Mouse (Mus musculus) testis, adult 2 months (tissue): ENCODE measurements at regions not wholly inside any gene's neighbourhood (a gene's known extent, or its start where the extent isn't known, plus 50 kb on each side); places are given as distances from the start of the nearest gene placed in this dataset.

Source experiments
- H3K27ac ChIP-seq: fragments of 200-500 bp; 2 replicates; pipeline ENCODE4 v1.5.1; 2012; ENCODE audit warnings: low read depth, low read length; ENCODE audit not compliant: control insufficient read depth, insufficient read depth
- H3K27me3 ChIP-seq: fragments of 200-500 bp; 2 replicates; pipeline ENCODE4 v1.6.1; 2012; ENCODE audit warnings: mild to moderate bottlenecking, low read length, moderate library complexity; ENCODE audit not compliant: control insufficient read depth, insufficient read depth
- H3K36me3 ChIP-seq: fragments of 200-500 bp; 2 replicates; pipeline ENCODE4 v1.6.1; 2012; ENCODE audit warnings: mild to moderate bottlenecking, low read length; ENCODE audit not compliant: control insufficient read depth, insufficient read depth
- H3K4me1 ChIP-seq: fragments of 200-500 bp; 2 replicates; pipeline ENCODE4 v1.6.1; 2012; ENCODE audit warnings: low read length; ENCODE audit not compliant: control insufficient read depth, insufficient read depth
- H3K4me3 ChIP-seq: fragments of 200-500 bp; 2 replicates; pipeline ENCODE4 v1.5.1; 2012; ENCODE audit warnings: low read depth, mild to moderate bottlenecking, low read length, moderate library complexity, mixed read lengths; ENCODE audit not compliant: control insufficient read depth
- CTCF ChIP-seq: fragments of 200-500 bp; IDR thresholded peaks from 2 replicates; pipeline ENCODE4 v1.5.1; 2012; ENCODE audit warnings: low read depth, mild to moderate bottlenecking, inconsistent platforms, low read length, moderate library complexity; ENCODE audit not compliant: control insufficient read depth, insufficient read depth, insufficient replicate concordance
- POLR2A ChIP-seq: fragments of 200-500 bp; IDR thresholded peaks from 2 replicates; pipeline ENCODE4 v1.6.1; 2012; ENCODE audit warnings: low read depth, mild to moderate bottlenecking, inconsistent platforms, low read length, moderate library complexity; ENCODE audit not compliant: control insufficient read depth

DNA sequence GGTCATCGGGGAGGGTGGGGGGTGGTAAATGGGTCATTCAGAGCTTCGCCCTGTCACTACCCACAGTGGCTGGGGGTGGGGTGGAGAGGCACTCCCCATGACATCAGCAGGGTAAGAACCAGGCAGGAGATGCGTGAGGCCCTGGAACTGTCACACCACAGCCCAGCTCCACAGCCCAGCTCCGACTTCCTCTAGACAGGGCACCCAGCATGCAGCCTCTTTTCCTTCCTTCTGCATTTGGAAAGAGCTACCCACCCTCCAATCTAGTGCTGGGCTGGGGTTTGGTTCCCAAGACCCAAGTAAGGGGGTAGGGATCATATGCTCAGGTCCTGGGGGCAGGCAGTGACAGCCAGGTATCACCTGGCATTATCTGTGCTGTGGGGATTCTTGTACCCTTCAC is 69.5 kb downstream of the Zfp36l2 start:
- H3K27me3 ChIP-seq: no peaks in the 10 kb centered on the region
- no peak overlapping the region for H3K4me3 ChIP-seq
- no peak overlapping the region for H3K27ac ChIP-seq
- peaks cover 3% of the 10 kb centered on the region for H3K4me1 ChIP-seq
- no peak for TF ChIP-seq POLR2A
- TF ChIP-seq CTCF: no peak
- H3K36me3 ChIP-seq: no peaks in the 10 kb centered on the region

DNA sequence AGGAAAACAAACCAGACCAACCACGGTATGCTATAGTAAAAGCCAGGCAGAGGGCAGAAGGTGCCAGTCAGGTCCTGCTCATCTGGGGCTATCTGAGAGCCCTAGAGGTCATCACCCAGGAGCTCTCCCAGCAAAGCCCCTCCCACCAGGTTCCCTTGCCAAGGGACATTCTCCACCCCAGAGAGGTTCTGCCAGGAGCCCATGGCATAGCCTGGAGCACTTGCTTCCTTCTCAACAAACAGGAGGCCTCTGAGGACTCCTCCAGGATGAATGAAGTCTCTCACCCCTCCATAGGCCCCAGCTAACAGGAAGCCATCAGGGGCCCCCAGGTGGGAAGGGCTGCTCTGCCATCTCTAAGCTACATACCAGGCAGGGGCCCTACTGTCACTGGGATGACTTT is 70.0 kb downstream of the Zfp36l2 start:
- Histone ChIP-seq H3K4me1 (peaks cover 3% of the 10 kb centered on the region), H3K27ac (no peak overlapping the region), H3K36me3 (no peaks in the 10 kb centered on the region), H3K4me3 (no peak overlapping the region), H3K27me3 (no peaks in the 10 kb centered on the region)
- TF ChIP-seq CTCF (no peak), POLR2A (no peak)

DNA sequence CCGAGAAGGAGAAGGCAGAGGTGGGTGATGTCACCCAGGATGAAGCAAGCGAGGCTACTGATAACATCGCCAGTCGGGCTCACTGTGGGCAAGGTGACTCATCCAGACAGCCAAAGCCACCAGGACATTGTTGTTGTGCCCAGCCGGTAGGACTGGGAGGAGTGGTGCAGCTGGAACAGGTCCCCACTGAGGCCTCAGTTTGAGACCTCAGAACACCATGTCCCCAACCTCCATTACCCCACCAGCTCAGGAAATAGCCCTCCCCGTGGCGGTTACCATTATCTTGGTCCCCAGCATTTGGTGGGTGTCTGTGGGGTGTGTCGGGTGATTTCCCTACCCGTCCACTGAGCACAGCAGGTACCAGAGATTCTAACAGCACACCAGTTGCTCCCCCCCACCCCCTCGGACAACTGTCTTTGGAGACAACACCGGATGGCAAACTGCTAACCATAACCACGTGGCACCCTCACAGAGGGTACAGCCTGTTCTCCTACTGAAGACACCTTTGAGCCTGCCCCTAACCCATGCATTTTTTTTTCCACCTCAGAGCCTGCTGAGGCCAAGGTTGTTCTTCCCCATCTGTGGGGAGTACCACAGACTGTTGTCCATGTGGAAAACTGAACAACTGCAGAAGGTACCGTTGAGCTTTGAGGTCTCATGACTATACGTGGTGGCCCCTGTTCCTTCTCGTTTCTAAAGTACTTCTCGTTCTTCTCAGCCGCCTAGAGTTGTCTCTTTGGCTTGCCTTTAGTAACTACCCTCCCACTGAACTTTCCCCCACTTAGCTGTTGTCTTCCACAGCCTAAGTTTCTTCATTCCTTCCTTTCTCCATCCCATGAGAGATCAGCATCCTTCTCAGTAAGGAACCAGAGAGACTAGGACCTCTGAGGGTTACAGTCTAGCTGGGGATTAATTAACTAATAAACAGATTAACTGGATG is 71.1 kb downstream of the Zfp36l2 start:
- H3K4me1 ChIP-seq: peaks cover 3% of the 10 kb centered on the region
- H3K27ac ChIP-seq: no peak overlapping the region
- H3K36me3 ChIP-seq: no peaks in the 10 kb centered on the region
- TF ChIP-seq POLR2A (no peak), CTCF (no peak)
- H3K4me3 ChIP-seq: no peak overlapping the region
- H3K27me3 ChIP-seq: no peaks in the 10 kb centered on the region

DNA sequence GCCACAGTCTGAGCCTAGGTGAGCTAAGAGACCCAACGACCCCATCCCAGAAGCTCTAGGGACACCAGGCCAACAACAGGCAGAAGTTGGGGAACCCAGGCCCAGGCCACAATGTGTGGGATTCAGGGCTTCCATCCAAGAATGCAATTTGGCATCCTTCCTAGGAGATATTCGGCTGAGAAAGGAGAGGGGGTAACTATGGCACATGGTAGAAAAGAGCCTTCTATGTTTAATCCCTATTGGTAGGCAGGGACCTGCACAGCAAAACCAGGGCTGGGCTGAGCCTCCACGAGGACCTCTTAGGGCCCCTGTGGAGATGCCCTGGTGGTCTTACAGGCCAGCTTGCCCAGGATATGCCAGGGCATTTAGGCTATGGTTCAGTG is 71.8 kb downstream of the Zfp36l2 start:
- Histone ChIP-seq H3K4me3 (no peak overlapping the region), H3K4me1 (peaks cover 3% of the 10 kb centered on the region), H3K27me3 (no peaks in the 10 kb centered on the region), H3K27ac (no peak overlapping the region), H3K36me3 (no peaks in the 10 kb centered on the region)
- TF ChIP-seq CTCF (no peak), POLR2A (no peak)

DNA sequence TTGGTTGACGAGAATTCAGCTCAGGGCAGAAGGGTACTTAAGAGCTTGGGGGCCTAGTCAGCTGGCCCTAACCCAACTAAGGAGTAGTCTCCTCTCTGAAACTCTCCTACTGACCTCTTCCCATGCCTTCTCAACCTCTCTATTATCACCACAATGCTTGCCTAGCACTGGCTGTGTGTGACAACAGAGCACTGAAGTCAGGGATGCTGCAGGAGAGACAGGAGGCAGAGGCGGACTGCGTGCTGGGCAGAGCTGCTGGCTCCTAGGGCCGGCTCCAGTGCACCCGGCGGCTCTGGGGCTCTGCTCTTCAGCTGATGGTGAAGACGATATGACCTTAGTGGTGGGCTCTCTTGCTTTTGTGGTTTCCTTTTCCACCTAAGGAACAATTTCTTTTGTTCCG is 72.6 kb downstream of the Zfp36l2 start:
- Histone ChIP-seq H3K27me3 (no peaks in the 10 kb centered on the region), H3K4me3 (no peak overlapping the region), H3K36me3 (no peaks in the 10 kb centered on the region), H3K27ac (no peak overlapping the region), H3K4me1 (peaks cover 3% of the 10 kb centered on the region)
- TF ChIP-seq POLR2A (no peak), CTCF (no peak)

DNA sequence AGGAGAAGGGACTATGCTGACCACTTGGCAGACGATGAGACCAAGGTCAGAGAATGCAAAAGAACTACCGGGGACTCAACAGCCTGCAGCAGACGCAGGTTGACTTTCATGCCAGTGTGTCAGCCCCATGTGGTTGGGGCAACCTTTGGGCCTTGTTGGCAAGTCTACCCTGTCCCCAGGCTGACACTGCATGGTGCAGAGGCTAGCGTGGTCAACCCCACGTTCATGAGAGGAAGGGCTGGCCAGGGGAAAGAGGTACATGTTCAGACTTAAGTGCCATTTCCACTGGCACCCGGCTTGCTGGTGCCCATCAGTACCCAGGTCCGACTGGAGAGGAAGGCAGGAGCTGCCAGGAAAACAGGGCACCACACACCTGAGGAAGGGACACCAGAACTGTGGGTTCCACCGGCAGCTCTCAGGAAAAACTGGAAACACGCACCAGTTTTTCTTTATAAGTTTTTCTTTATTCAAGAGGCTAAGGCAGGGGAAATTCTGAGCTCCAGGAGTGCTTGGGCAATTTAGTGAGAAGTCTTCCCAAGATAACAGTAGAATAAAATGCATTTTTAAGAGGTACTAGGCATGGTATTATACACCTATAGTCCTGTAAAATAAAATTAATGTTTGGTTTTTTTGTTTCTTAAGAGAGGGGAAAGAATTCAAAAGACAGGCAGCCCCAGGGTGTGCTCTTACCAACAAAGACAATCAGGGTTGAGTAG is 73.3 kb downstream of the Zfp36l2 start:
- Histone ChIP-seq H3K4me3 (no peak overlapping the region), H3K27ac (no peak overlapping the region), H3K36me3 (no peaks in the 10 kb centered on the region), H3K4me1 (peaks cover 3% of the 10 kb centered on the region), H3K27me3 (no peaks in the 10 kb centered on the region)
- TF ChIP-seq POLR2A (no peak), CTCF (no peak)

DNA sequence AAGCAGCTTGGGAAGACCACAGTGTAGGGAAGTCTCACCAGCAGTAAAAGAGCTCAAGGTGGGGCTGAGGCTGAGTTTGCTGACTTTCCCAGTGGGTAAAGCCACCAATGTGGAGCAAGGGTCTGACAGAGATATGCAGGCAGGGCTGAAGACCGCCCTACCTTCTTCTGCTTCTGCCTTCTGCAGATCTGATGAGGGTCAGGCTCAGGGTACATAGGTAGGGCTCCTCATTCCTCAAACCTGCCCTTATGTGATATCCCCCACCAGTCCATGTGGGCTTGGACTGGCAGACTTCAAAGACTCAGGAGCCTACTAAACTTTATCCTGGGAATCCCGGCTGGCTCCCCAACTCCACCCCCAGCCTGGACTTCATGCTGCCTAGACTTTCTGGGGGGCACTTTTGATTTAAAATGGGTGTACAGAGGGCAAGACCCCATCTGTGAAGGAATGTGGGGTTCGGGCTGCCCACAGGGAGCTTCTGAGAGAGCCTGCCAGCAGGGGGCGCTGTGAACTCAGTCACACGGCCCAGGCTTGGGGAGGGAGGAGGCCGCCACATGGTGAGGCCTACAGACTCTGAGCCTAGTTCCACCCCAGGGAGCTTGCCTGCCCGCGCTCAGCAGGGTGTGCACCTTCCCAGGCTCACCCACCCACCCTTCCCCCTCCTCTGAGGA is 74.0 kb downstream of the Zfp36l2 start:
- Histone ChIP-seq H3K36me3 (no peaks in the 10 kb centered on the region), H3K27me3 (no peaks in the 10 kb centered on the region), H3K27ac (no peak overlapping the region), H3K4me3 (no peak overlapping the region), H3K4me1 (peaks cover 3% of the 10 kb centered on the region)
- TF ChIP-seq CTCF (peak; percentile 90), POLR2A (no peak)
